Mouse (Mus musculus) MEL (cell line): ENCODE measurements around the gene Rlf.

ENCODE experiments used
- CTCF ChIP-seq, 3 experiments: IDR thresholded peaks in 2 of 3; conservative IDR thresholded peaks in 1 of 3; 2 replicates each; pipeline ENCODE4 v1.5.1; 2011 to 2012; ENCODE audit warnings: low read length in 3 of 3, low read depth in 2 of 3, mild to moderate bottlenecking in 2 of 3, improper control_type of control experiment in 1 of 3, inconsistent platforms in 1 of 3, mixed read lengths in 1 of 3, moderate library complexity in 1 of 3; ENCODE audit not compliant: control insufficient read depth in 1 of 3, insufficient read depth in 1 of 3, poor library complexity in 1 of 3, severe bottlenecking in 1 of 3
- GATA1 ChIP-seq: IDR thresholded peaks from 2 replicates; pipeline ENCODE4 v1.6.1; 2011; ENCODE audit warnings: low read depth, low read length, improper control_type of control experiment
- HCFC1 ChIP-seq: IDR thresholded peaks from 2 replicates; pipeline ENCODE4 v1.6.1; 2012; ENCODE audit warnings: low read depth, mild to moderate bottlenecking, inconsistent platforms, low read length, improper control_type of control experiment, moderate library complexity
- MAX ChIP-seq: IDR thresholded peaks from 2 replicates; pipeline ENCODE4 v1.6.1; 2011; ENCODE audit warnings: low read length, improper control_type of control experiment

DNA sequence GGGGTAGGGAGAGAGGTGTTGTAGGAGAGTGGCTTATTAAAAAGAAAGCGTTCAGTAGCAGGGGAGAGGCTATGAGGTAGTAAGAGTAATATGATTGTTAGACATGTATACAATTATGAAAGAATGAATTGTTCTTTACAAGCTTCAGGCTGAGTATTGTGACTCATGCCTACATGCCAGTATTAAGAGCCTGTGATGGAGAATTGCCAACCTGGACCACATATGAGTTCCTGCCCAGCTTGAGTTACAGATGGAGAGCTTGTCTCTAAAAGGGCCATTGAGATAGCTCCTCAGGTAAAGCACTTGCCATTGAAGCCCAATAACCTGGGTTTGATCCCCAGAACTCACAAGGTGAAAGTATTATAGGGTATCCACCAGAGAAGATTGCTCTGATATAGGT is 8.3 kb upstream of the Rlf start:
- TF ChIP-seq CTCF (IDR thresholded peaks at IDR 0.05 in 2 of 3, conservative IDR thresholded peaks at IDR 0.05 in 1 of 3; ENCODE audit: control insufficient read depth in 1 of 3, insufficient read depth in 1 of 3, low read depth in 2 of 3, low read length in 3 of 3, poor library complexity in 1 of 3, severe bottlenecking in 1 of 3) (no peak), GATA1 (no peak), HCFC1 (no peak), MAX (no peak)
